Mouse (Mus musculus) liver, adult 10 weeks (tissue): Measurements from ENCODE around the gene Olfr958. TPM values are rescaled to one million over a fixed set of nuclear protein-coding genes. Genes with fewer than 3 reads are reported as not detected.

Experiments used
- polyA plus RNA-seq: library from polyadenylated mRNA; stranded (reverse); fragments of 350-450 nt; fragmentation: Illumina TruSeq; extraction: RNeasy Lipid Tissue Mini Kit (QIAGEN cat#74804); gene quantifications from one replicate; pipeline ENCODE4 v1.2.3, GENCODE M21; 2014; ENCODE audit warnings: low read depth, low replicate concordance

The Olfr958 gene
- polyA plus RNA-seq: not detected

GRCm38 (mm10) chr9:39553946-39554345 lies at the start of gene Olfr958:
Olfr958 (minus strand) TSS chr9:39554054.

DNA sequence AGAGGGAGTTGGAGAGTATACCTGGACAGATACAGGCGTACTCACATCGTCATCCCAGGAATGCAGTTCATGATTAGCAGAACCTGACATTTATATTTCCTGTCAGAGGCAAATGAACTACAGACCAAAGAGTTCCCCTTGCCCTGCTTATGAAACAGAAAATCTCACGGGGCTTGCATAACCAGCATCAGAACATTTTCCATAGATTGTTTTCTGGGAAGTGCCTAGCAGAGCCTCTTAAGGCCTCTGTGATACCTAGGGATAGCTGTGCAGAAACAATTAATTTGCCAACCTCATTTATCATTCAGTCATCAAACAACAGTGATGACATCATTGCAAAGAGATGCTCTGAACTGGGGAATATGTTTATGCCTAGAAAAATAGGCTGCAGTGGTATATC lies 21.6 kb upstream of the Olfr958 start, which contains the start of gene Olfr959:
Gene Olfr959 (minus strand): TSS at position 101 of the 400 bp plus-strand sequence.

GRCm38 (mm10) chr9:39515531-39515930 lies 38.3 kb downstream of the Olfr958 start, which contains the start of gene Olfr957:
Olfr957 (minus strand) TSS chr9:39515809.

Other genes starting within 250 kb of the Olfr958 start
- not detected for gene Olfr948, start 228.0 kb downstream of the Olfr958 start, polyA plus RNA-seq
- gene Olfr951, start 166.6 kb downstream of the Olfr958 start, polyA plus RNA-seq: not detected
- gene Olfr952, start 126.9 kb downstream of the Olfr958 start, polyA plus RNA-seq: not detected
- gene Olfr954, start 97.4 kb downstream of the Olfr958 start, polyA plus RNA-seq: not detected
- not detected for gene Olfr955, start 82.1 kb downstream of the Olfr958 start, polyA plus RNA-seq
- gene Olfr44, start 60.1 kb downstream of the Olfr958 start, polyA plus RNA-seq: not detected
- not detected for gene Olfr957, start 38.2 kb downstream of the Olfr958 start, polyA plus RNA-seq
- not detected for gene Olfr959, start 21.5 kb upstream of the Olfr958 start, polyA plus RNA-seq
- not detected for gene AW551984, start 50.3 kb upstream of the Olfr958 start, polyA plus RNA-seq
- not detected for gene Olfr148, start 56.6 kb upstream of the Olfr958 start, polyA plus RNA-seq
- not detected for gene Olfr960, start 67.3 kb upstream of the Olfr958 start, polyA plus RNA-seq
- gene Olfr961, start 91.0 kb upstream of the Olfr958 start, polyA plus RNA-seq: not detected
- not detected for gene Olfr963, start 113.2 kb upstream of the Olfr958 start, polyA plus RNA-seq
- not detected for gene Olfr149, start 153.1 kb upstream of the Olfr958 start, polyA plus RNA-seq
- gene Olfr965, start 157.3 kb upstream of the Olfr958 start, polyA plus RNA-seq: not detected
- gene Olfr150, start 176.9 kb upstream of the Olfr958 start, polyA plus RNA-seq: not detected
- gene Olfr967, start 192.2 kb upstream of the Olfr958 start, polyA plus RNA-seq: not detected
- not detected for gene Olfr968, start 229.2 kb upstream of the Olfr958 start, polyA plus RNA-seq
- gene Olfr969, start 236.9 kb upstream of the Olfr958 start, polyA plus RNA-seq: not detected